In genomic region chr15:79892995-79893823, GRCm38 (mm10) we compare ENCODE assay signal across 9 mouse cellular contexts. TPM values are rescaled to one million over a fixed set of nuclear protein-coding genes. Genes with fewer than 3 reads are reported as not detected.
DNase-seq lines count a peak whose midpoint lies in the region; ATAC-seq and TF ChIP-seq lines count a peak whose summit lies in the region.
"Had no signal": no experiment of that assay in that cellular context is flagged by ENCODE, and none has a peak within 500 bp of the region (broad histone marks: within the 10 kb centered on the region; RNA-seq: fewer than 3 reads in every experiment).

No protein-coding gene starts in this region.

- no peaks in the 10 kb centered on the region for H3K9me3 ChIP-seq in neural tube, embryonic 12.5 days
- no peaks in the 10 kb centered on the region for H3K9me3 ChIP-seq in embryonic facial prominence, embryonic 14.5 days (ENCODE audit: control insufficient read depth, low read length)
- no peaks in the 10 kb centered on the region for H3K9me3 ChIP-seq in limb, embryonic 14.5 days (ENCODE audit: control insufficient read depth, low read length)
- H3K9me3 ChIP-seq in stomach, embryonic 14.5 days (ENCODE audit: control insufficient read depth, low read depth, low read length): no peaks in the 10 kb centered on the region
- H3K9me3 ChIP-seq in midbrain, embryonic 16.5 days (replicated peaks; ENCODE audit: control insufficient read depth, low read length, poor library complexity, severe bottlenecking): no peaks in the 10 kb centered on the region
- H3K9me3 ChIP-seq: midbrain, embryonic 12.5 days had no signal

- WGBS in neural tube, embryonic 12.5 days: 84% methylated on average over 15 of the region's 15 CpGs
- WGBS in embryonic facial prominence, embryonic 14.5 days: 64% methylated on average over 15 of the region's 15 CpGs
- WGBS in limb, embryonic 14.5 days: 69% methylated on average over 15 of the region's 15 CpGs
- 79% methylated on average over 15 of the region's 15 CpGs for WGBS in stomach, embryonic 14.5 days
- 82% methylated on average over 15 of the region's 15 CpGs for WGBS in midbrain, embryonic 16.5 days

- no peaks in the 10 kb centered on the region for H3K36me3 ChIP-seq in neural tube, embryonic 12.5 days
- no peaks in the 10 kb centered on the region for H3K36me3 ChIP-seq in embryonic facial prominence, embryonic 14.5 days (ENCODE audit: control insufficient read depth, insufficient read depth, low read length)
- H3K36me3 ChIP-seq in limb, embryonic 14.5 days (ENCODE audit: control insufficient read depth, insufficient read depth, low read length): no peaks in the 10 kb centered on the region
- no peaks in the 10 kb centered on the region for H3K36me3 ChIP-seq in stomach, embryonic 14.5 days (ENCODE audit: control insufficient read depth, insufficient read depth, low read length)
- no peaks in the 10 kb centered on the region for H3K36me3 ChIP-seq in midbrain, embryonic 16.5 days (ENCODE audit: control insufficient read depth, insufficient read depth, low read length)
- H3K36me3 ChIP-seq: midbrain, embryonic 12.5 days had no signal

- H3K27me3 ChIP-seq in neural tube, embryonic 12.5 days (replicated peaks): peaks cover 7% of the 10 kb centered on the region; the same call in 1 of the 2 replicates
- H3K27me3 ChIP-seq in embryonic facial prominence, embryonic 14.5 days (replicated peaks; ENCODE audit: control insufficient read depth, insufficient read depth, low read length): peaks cover 3% of the 10 kb centered on the region; the same call in 1 of the 2 replicates
- no peaks in the 10 kb centered on the region; the same call in 1 of the 2 replicates for H3K27me3 ChIP-seq in limb, embryonic 14.5 days (ENCODE audit: control insufficient read depth, insufficient read depth, low read length)
- 0 out of 2 replicates have a peak, but pooled peaks cover 7% of the 10 kb centered on the region for H3K27me3 ChIP-seq in stomach, embryonic 14.5 days (ENCODE audit: control insufficient read depth, insufficient read depth, low read length)
- no peaks in the 10 kb centered on the region for H3K27me3 ChIP-seq in midbrain, embryonic 16.5 days (ENCODE audit: control insufficient read depth, insufficient read depth, low read depth, low read length)

- H3K4me3 ChIP-seq in neural tube, embryonic 12.5 days: no peak overlapping the region
- H3K4me3 ChIP-seq in embryonic facial prominence, embryonic 14.5 days (ENCODE audit: low read depth, low read length): peak overlapping the region; percentile 36
- peak overlapping the region; percentile 42 for H3K4me3 ChIP-seq in limb, embryonic 14.5 days (replicated peaks; ENCODE audit: low read length)
- H3K4me3 ChIP-seq in stomach, embryonic 14.5 days (ENCODE audit: low read depth, low read length): peak overlapping the region; percentile 35
- no peak overlapping the region for H3K4me3 ChIP-seq in midbrain, embryonic 16.5 days (ENCODE audit: low read depth, low read length)

- no peak overlapping the region for H3K9ac ChIP-seq in neural tube, embryonic 12.5 days
- no peak overlapping the region for H3K9ac ChIP-seq in embryonic facial prominence, embryonic 14.5 days (ENCODE audit: low read depth, low read length)
- no peak overlapping the region for H3K9ac ChIP-seq in limb, embryonic 14.5 days (ENCODE audit: low read depth, low read length, severe bottlenecking)
- H3K9ac ChIP-seq in stomach, embryonic 14.5 days (replicated peaks; ENCODE audit: low read depth, low read length): no peak overlapping the region
- H3K9ac ChIP-seq in midbrain, embryonic 16.5 days (ENCODE audit: low read depth, low read length): no peak overlapping the region

- H3K27ac ChIP-seq in neural tube, embryonic 12.5 days: no peak overlapping the region
- H3K27ac ChIP-seq in embryonic facial prominence, embryonic 14.5 days (replicated peaks; ENCODE audit: low read depth, low read length): no peak overlapping the region
- H3K27ac ChIP-seq in limb, embryonic 14.5 days (replicated peaks; ENCODE audit: low read depth, low read length): no peak overlapping the region
- no peak overlapping the region for H3K27ac ChIP-seq in stomach, embryonic 14.5 days (ENCODE audit: low read length)
- H3K27ac ChIP-seq in midbrain, embryonic 16.5 days (ENCODE audit: low read length): no peak overlapping the region
- H3K27ac ChIP-seq: midbrain, embryonic 12.5 days had no signal

- no peak for DNase-seq in neural tube, embryonic 10.5 days (ENCODE audit: extremely low spot score, low spot score)
- no peak for DNase-seq in embryonic facial prominence, embryonic 14.5 days (ENCODE audit: low spot score)
- DNase-seq in limb, embryonic 14.5 days (ENCODE audit: low spot score): no peak
- DNase-seq in urinary bladder, postnatal 4 days (ENCODE audit: low spot score in 2 of 2): no peak
- DNase-seq: cerebellum, adult 11-12 months had no signal

- TF ChIP-seq POLR2A in limb, embryonic 14.5 days (IDR thresholded peaks at IDR 0.05; ENCODE audit: borderline replicate concordance, extremely low read depth, insufficient read depth, insufficient read length): no peak

- H3K4me2 ChIP-seq in neural tube, embryonic 12.5 days (replicated peaks): peak overlapping the region; percentile 57; the same call in 1 of the 2 replicates
- H3K4me2 ChIP-seq in embryonic facial prominence, embryonic 14.5 days (ENCODE audit: low read depth, low read length): peak overlapping the region; percentile 54
- peak overlapping the region; percentile 54; the same call in 1 of the 2 replicates for H3K4me2 ChIP-seq in limb, embryonic 14.5 days (replicated peaks; ENCODE audit: low read depth, low read length, severe bottlenecking)
- H3K4me2 ChIP-seq in stomach, embryonic 14.5 days (replicated peaks; ENCODE audit: low read depth, low read length): peak overlapping the region; percentile 57
- no peak overlapping the region for H3K4me2 ChIP-seq in midbrain, embryonic 16.5 days (ENCODE audit: low read length)

- peaks cover 3% of the 10 kb centered on the region for H3K4me1 ChIP-seq in neural tube, embryonic 12.5 days
- H3K4me1 ChIP-seq in embryonic facial prominence, embryonic 14.5 days (ENCODE audit: control insufficient read depth, insufficient read depth, low read length): peaks cover 6% of the 10 kb centered on the region; the same call in 1 of the 2 replicates
- no peaks in the 10 kb centered on the region for H3K4me1 ChIP-seq in limb, embryonic 14.5 days (ENCODE audit: control insufficient read depth, insufficient read depth, low read length)
- 0 out of 2 replicates have a peak, but pooled peaks cover 4% of the 10 kb centered on the region for H3K4me1 ChIP-seq in stomach, embryonic 14.5 days (ENCODE audit: control insufficient read depth, insufficient read depth, low read length)
- peaks cover 6% of the 10 kb centered on the region; the same call in 1 of the 2 replicates for H3K4me1 ChIP-seq in midbrain, embryonic 16.5 days (ENCODE audit: control insufficient read depth, insufficient read depth, low read length)

- no peak for ATAC-seq in neural tube, embryonic 12.5 days (ENCODE audit: low FRiP score, low read depth)
- no peak for ATAC-seq in embryonic facial prominence, embryonic 14.5 days (ENCODE audit: low read depth)
- ATAC-seq in limb, embryonic 14.5 days (ENCODE audit: low FRiP score, low read depth): no peak
- no peak for ATAC-seq in stomach, embryonic 14.5 days (ENCODE audit: insufficient number of reproducible peaks, insufficient read depth, low FRiP score, low read depth)
- ATAC-seq in midbrain, embryonic 16.5 days: no peak

RNA-seq across cellular contexts. Expression of gene Apobec3, which starts 1.8 kb away (rescaled TPM):
- polyA plus RNA-seq in neural tube, embryonic 12.5 days (2016; fragmentation: Nextera tagmentation; extraction: Ambion mirVana): 5.5 and 5.8 TPM in 2 replicates
- 16.1 and 17.3 TPM in 2 replicates for polyA plus RNA-seq in embryonic facial prominence, embryonic 14.5 days (2014; fragmentation: Nextera tagmentation; extraction: Ambion mirVana)
- 16.0 and 18.0 TPM in 2 replicates for polyA plus RNA-seq in limb, embryonic 14.5 days (2012; rRNA removed)
- polyA plus RNA-seq in limb, embryonic 14.5 days (2014; fragmentation: Nextera tagmentation; extraction: Ambion mirVana): 12.0 and 13.2 TPM in 2 replicates
- 17.4 and 18.4 TPM in 2 replicates for polyA plus RNA-seq in stomach, embryonic 14.5 days (2014; fragmentation: Nextera tagmentation; extraction: Ambion mirVana)
- polyA plus RNA-seq in midbrain, embryonic 16.5 days (2015; fragmentation: Nextera tagmentation; extraction: Ambion mirVana): 3.8 and 4.2 TPM in 2 replicates

RNA-seq across cellular contexts. Expression of gene Cbx6, which starts 58.7 kb away (rescaled TPM):
- 32.8 and 36.6 TPM in 2 replicates for polyA plus RNA-seq in neural tube, embryonic 12.5 days (2016; fragmentation: Nextera tagmentation; extraction: Ambion mirVana)
- polyA plus RNA-seq in embryonic facial prominence, embryonic 14.5 days (2014; fragmentation: Nextera tagmentation; extraction: Ambion mirVana): 50.2 and 54.4 TPM in 2 replicates
- 83.4 and 95.0 TPM in 2 replicates for polyA plus RNA-seq in limb, embryonic 14.5 days (2012; rRNA removed)
- 49.1 and 49.9 TPM in 2 replicates for polyA plus RNA-seq in limb, embryonic 14.5 days (2014; fragmentation: Nextera tagmentation; extraction: Ambion mirVana)
- polyA plus RNA-seq in stomach, embryonic 14.5 days (2014; fragmentation: Nextera tagmentation; extraction: Ambion mirVana): 38.7 and 40.4 TPM in 2 replicates
- polyA plus RNA-seq in midbrain, embryonic 16.5 days (2015; fragmentation: Nextera tagmentation; extraction: Ambion mirVana): 73.2 and 73.7 TPM in 2 replicates

RNA-seq across cellular contexts. Expression of gene Npcd, which starts 59.2 kb away (rescaled TPM):
- 0.31 and 1.0 TPM in 2 replicates for polyA plus RNA-seq in neural tube, embryonic 12.5 days (2016; fragmentation: Nextera tagmentation; extraction: Ambion mirVana)
- 0.80 TPM in 1 of 2 replicates, not detected in the other for polyA plus RNA-seq in embryonic facial prominence, embryonic 14.5 days (2014; fragmentation: Nextera tagmentation; extraction: Ambion mirVana)
- 1.7 TPM in 1 of 2 replicates, not detected in the other for polyA plus RNA-seq in limb, embryonic 14.5 days (2012; rRNA removed)
- 0.50 and 0.99 TPM in 2 replicates for polyA plus RNA-seq in limb, embryonic 14.5 days (2014; fragmentation: Nextera tagmentation; extraction: Ambion mirVana)
- polyA plus RNA-seq in stomach, embryonic 14.5 days (2014; fragmentation: Nextera tagmentation; extraction: Ambion mirVana): 0.77 and 1.3 TPM in 2 replicates
- 0.74 and 1.3 TPM in 2 replicates for polyA plus RNA-seq in midbrain, embryonic 16.5 days (2015; fragmentation: Nextera tagmentation; extraction: Ambion mirVana)

Comparison
In these comparisons a context has a peak if more than half of its experiments do, and no peak if none do; other contexts are left out.
1. H3K4me3 ChIP-seq: peak in embryonic facial prominence, embryonic 14.5 days (single experiment), limb, embryonic 14.5 days (single experiment) and stomach, embryonic 14.5 days (single experiment); none in neural tube, embryonic 12.5 days (single experiment) and midbrain, embryonic 16.5 days (single experiment).